ENCODE assay signal across 25 mouse cellular contexts in the genomic region with DNA sequence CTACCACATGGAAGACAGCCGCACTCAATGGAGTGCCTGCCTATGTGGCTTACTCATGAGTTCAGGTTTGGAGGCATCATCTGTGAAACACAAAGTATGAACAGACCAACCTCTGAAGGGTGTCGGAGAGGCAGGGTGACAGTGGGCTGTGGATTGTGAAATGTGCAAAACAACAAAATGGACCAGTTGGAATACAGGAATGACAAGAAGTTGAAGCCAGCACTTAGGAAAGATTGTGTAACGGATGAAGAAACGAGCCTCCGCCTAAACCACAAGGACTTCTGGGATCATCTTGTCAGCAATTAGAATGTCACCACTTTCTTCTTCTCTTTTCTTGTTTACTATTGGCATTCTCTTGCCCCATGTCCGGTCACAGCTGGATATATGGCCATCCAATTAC.
DNase-seq lines count a peak whose midpoint lies in the region; ATAC-seq and TF ChIP-seq lines count a peak whose summit lies in the region.
"Had no signal": no experiment of that assay in that cellular context is flagged by ENCODE, and none has a peak within 500 bp of the region (broad histone marks: within the 10 kb centered on the region; RNA-seq: fewer than 3 reads in every experiment).

No protein-coding gene starts in this region.

- no peak overlapping the region for H3K9ac ChIP-seq in hindbrain, postnatal 0 days (replicated peaks; ENCODE audit: low read length)
- H3K9ac ChIP-seq: embryonic facial prominence, embryonic 15.5 days; heart, embryonic 13.5 days; limb, embryonic 15.5 days; liver, embryonic 13.5 days; midbrain, embryonic 13.5 days; neural tube, embryonic 15.5 days had no signal

- no peak for ATAC-seq in hindbrain, postnatal 0 days
- ATAC-seq: forebrain, embryonic 14.5 days; intestine, embryonic 16.5 days; midbrain, embryonic 13.5 days had no signal

- H3K36me3 ChIP-seq in hindbrain, postnatal 0 days (ENCODE audit: insufficient read depth, low read length) = no peaks in the 10 kb centered on the region
- H3K36me3 ChIP-seq: embryonic facial prominence, embryonic 10.5 days; embryonic facial prominence, embryonic 15.5 days; heart, embryonic 13.5 days; limb, embryonic 10.5 days; limb, embryonic 15.5 days; liver, embryonic 13.5 days; midbrain, embryonic 13.5 days; neural tube, embryonic 15.5 days had no signal

- 93% methylated on average over 6 of the region's 6 CpGs for WGBS in hindbrain, postnatal 0 days

- H3K27ac ChIP-seq in hindbrain, postnatal 0 days = no peak overlapping the region
- H3K27ac ChIP-seq: embryonic facial prominence, embryonic 10.5 days; embryonic facial prominence, embryonic 15.5 days; heart, embryonic 13.5 days; limb, embryonic 10.5 days; limb, embryonic 15.5 days; liver, embryonic 13.5 days; macrophage; midbrain, embryonic 13.5 days; neural tube, embryonic 15.5 days had no signal

- DNase-seq in adrenal gland, adult 2 months = peak; percentile 46
- no peak for DNase-seq in adrenal gland, postnatal 14 days
- peak; percentile 41 to 49 for DNase-seq in heart, adult 9 months (ENCODE audit: low spot score in 2 of 2)
- DNase-seq in heart, postnatal 10 days = no peak
- DNase-seq in 3134 (ENCODE audit: extremely low read depth, insufficient read length, low spot score) = peak; percentile 9
- DNase-seq in fibroblast of lung, adult 2 months (ENCODE audit: low read depth) = peak; percentile 63
- DNase-seq in hindbrain, postnatal 0 days (ENCODE audit: low spot score) = no peak
- DNase-seq in neural tube, embryonic 10.5 days (ENCODE audit: extremely low spot score, low spot score) = no peak
- DNase-seq: cerebellum, adult 2 months; cerebellum, postnatal 14 days; kidney, adult 8-10 months; kidney, postnatal 10 days; layer of hippocampus, postnatal 36 days; liver, embryonic 13.5 days; right cerebral cortex, postnatal 25 days had no signal

- no peak overlapping the region for H3K4me3 ChIP-seq in hindbrain, postnatal 0 days (ENCODE audit: low read length)
- H3K4me3 ChIP-seq: embryonic facial prominence, embryonic 10.5 days; embryonic facial prominence, embryonic 15.5 days; heart, embryonic 13.5 days; limb, embryonic 10.5 days; limb, embryonic 15.5 days; liver, embryonic 13.5 days; midbrain, embryonic 13.5 days; neural tube, embryonic 15.5 days had no signal

- no peak overlapping the region for H3K4me2 ChIP-seq in hindbrain, postnatal 0 days (ENCODE audit: low read depth, low read length)
- H3K4me2 ChIP-seq: embryonic facial prominence, embryonic 15.5 days; heart, embryonic 13.5 days; limb, embryonic 15.5 days; liver, embryonic 13.5 days; midbrain, embryonic 13.5 days; neural tube, embryonic 15.5 days had no signal

- intact Hi-C loops in heart, postnatal 10 days (cut with DNase I) = no loop called here

- no peaks in the 10 kb centered on the region for H3K9me3 ChIP-seq in hindbrain, postnatal 0 days (ENCODE audit: low read length)
- H3K9me3 ChIP-seq: embryonic facial prominence, embryonic 10.5 days; embryonic facial prominence, embryonic 15.5 days; heart, embryonic 13.5 days; limb, embryonic 10.5 days; limb, embryonic 15.5 days; liver, embryonic 13.5 days; midbrain, embryonic 13.5 days; neural tube, embryonic 15.5 days had no signal

- no peaks in the 10 kb centered on the region for H3K27me3 ChIP-seq in hindbrain, postnatal 0 days (ENCODE audit: insufficient read depth, low read length)
- H3K27me3 ChIP-seq: embryonic facial prominence, embryonic 15.5 days; heart, embryonic 13.5 days; limb, embryonic 15.5 days; liver, embryonic 13.5 days; midbrain, embryonic 13.5 days; neural tube, embryonic 15.5 days had no signal

- no peaks in the 10 kb centered on the region for H3K4me1 ChIP-seq in hindbrain, postnatal 0 days (ENCODE audit: insufficient read depth, low read length)
- H3K4me1 ChIP-seq: embryonic facial prominence, embryonic 15.5 days; liver, embryonic 13.5 days; midbrain, embryonic 13.5 days; neural tube, embryonic 15.5 days had no signal

- no peak for TF ChIP-seq CTCF in hindbrain, postnatal 0 days (IDR thresholded peaks at IDR 0.05; ENCODE audit: low read depth)

Comparison
In these comparisons a context has a peak if more than half of its experiments do, and no peak if none do; other contexts are left out.
1. DNase-seq: peak in adrenal gland, adult 2 months (single experiment), heart, adult 9 months (2 of 2), 3134 (single experiment) and fibroblast of lung, adult 2 months (single experiment); none in adrenal gland, postnatal 14 days (single experiment), heart, postnatal 10 days (0 of 2), hindbrain, postnatal 0 days (single experiment) and neural tube, embryonic 10.5 days (single experiment).